Mouse (Mus musculus) cerebellum, adult 9-10 months (tissue): ENCODE results near the gene Clec3b.

Experiments used
- DNase-seq: peaks from one replicate; pipeline ENCODE4 v3.0.0; 2022

Gene Clec3b

DNA sequence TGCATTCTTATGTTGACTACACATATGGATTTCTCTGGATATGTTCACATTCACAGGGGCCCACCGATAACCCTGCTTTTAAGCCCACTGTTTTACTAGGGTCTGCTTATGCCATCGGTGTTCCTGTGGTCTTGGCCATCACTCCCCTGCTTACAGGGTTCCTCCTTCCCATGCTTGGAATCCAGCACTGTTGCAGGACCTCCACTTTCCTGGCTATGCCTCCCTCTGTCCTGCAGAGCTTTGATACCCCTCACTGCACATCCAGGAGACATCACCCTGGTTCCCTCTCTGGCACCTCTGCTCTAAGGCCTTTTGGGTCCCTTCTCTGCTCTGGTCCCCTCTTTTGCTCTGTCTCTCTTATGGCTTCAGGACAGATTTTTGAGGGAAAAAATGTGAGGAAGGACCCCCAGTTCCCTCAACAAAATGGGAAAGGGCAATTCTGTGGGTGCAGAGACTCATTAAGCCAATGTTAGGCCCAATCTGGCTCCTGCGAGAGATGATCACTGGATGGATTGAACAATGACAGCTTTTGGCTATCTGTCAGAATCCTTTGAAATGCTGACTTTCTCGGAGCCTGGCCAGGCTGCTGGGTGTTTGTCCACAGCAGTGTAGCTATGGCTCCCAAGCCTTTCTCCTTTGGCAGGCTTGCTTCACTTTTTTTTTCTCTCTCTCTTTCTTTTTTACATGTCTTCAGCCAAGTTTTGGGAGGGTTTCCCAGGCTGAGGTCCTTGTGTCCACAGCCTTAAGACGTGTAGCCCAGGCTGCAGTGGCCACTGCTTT is at the start of gene Clec3b:
Gene Clec3b (plus strand): TSS at position 706 of the 780 bp plus-strand sequence.
- DNase-seq: peak; percentile 27

DNA sequence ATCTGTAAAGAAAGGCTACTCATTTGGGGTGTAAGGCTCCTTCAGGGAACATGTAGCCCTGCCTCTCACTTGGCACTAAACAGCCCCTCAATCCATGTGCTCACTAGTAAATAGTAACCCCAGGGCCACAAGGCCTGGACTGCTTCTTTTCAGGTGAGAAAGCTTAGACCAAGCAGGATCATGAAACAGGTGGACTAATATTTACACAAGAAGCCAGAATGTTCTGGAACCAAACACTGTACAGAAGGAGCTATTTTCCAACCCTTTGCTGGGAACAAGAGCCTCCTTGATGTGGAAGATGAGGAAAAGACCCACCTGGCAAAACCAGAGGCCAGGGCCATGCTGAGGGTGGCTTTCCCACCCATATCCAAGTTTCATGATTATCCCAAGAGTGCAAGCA is 47.3 kb upstream of the Clec3b start:
- DNase-seq: no peak

DNA sequence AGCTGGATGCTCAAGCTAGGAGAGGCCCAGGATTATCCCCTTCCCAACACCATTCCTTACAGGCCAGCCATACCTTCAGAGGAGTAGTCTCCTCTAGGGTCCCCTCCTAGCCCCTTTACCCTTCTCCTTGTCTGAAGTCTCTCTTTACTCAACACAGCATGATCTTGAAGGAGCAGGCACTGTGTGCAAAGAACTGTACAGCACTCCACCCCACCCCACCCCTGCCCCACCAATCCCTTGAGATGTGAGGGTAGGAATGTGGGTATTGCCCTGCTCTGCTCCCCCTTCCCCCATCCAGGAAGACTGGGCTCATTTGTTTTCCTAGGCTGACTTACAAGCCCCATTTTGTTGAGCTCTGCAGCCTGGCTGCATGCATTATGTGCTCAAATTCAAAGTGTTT is 46.4 kb upstream of the Clec3b start:
- no peak for DNase-seq

GRCm38 (mm10) chr9:123107186-123107585 is 43.6 kb upstream of the Clec3b start:
- no peak for DNase-seq

- no peak for DNase-seq
Measured at GRCm38 (mm10) chr9:123109188-123109587, 41.6 kb upstream of the Clec3b start.

- no peak for DNase-seq
Measured at GRCm38 (mm10) chr9:123111751-123112221, 39.0 kb upstream of the Clec3b start.

- peak; percentile 88 for DNase-seq
Measured at GRCm38 (mm10) chr9:123112805-123113521, 37.8 kb upstream of the Clec3b start, which contains the start of the genes Zdhhc3 and Exosc7. Gene Zdhhc3, minus strand, starts transcription at chr9:123113205. Gene Exosc7, plus strand, starts transcription at chr9:123113215.

DNA sequence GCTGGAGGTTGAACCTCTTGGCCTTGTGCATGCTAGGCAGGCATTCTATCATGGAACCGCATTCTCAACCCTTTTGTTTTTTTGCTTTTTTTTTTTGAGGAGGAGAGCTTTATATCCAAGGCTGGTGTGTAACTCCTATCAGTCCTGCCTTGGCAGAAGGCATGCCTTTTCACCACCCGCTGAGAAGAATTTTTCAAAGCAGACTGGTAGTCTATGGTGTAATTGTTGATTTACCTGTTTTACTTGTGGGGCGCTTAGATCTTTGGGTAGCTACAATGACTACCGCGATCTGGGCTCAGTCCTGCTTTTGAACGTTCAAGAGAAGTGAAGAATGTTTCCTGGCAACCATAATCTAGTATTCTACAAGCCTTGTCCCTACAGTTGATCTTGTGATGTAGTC is 36.8 kb upstream of the Clec3b start:
- DNase-seq: peak; percentile 16

DNA sequence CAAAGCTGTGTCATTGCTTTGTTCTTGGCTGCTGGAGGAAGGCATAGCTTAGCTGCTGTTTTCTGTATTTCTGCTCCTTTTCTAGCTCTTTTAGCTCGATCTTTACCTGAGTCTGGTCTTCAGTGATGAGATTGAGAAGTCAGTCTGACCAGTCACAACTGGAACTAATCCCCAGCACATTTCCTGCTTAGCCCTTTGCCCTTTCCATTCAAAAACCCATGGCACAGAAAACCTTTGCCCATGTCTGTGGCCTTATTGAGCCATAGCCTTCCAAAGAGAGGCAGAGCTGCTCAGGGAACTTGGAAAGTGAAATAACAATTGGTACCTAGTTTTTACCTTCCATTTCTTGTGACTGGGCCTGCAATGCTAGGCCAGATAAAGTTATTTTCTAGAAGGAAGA is 35.2 kb upstream of the Clec3b start:
- DNase-seq: no peak

DNA sequence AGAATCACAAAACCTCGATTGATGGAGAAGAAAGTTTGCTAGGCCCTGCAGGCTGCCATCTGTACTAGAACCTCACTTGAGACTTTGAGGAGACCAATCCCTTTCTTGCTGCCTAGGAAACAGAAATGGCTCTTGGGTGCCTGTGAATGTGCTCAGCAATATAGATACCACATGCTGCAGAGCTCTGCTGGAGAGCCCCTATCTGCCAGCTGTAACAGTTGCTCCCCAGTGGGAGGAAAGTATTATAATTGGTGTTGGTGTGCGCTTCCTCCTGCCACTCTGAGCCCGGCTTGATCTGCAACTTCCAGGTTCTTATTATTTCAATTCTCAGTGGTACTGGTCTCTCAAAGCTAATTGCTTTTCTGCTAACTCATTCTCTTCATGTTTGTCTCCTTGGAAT is 27.7 kb upstream of the Clec3b start:
- no peak for DNase-seq

DNA sequence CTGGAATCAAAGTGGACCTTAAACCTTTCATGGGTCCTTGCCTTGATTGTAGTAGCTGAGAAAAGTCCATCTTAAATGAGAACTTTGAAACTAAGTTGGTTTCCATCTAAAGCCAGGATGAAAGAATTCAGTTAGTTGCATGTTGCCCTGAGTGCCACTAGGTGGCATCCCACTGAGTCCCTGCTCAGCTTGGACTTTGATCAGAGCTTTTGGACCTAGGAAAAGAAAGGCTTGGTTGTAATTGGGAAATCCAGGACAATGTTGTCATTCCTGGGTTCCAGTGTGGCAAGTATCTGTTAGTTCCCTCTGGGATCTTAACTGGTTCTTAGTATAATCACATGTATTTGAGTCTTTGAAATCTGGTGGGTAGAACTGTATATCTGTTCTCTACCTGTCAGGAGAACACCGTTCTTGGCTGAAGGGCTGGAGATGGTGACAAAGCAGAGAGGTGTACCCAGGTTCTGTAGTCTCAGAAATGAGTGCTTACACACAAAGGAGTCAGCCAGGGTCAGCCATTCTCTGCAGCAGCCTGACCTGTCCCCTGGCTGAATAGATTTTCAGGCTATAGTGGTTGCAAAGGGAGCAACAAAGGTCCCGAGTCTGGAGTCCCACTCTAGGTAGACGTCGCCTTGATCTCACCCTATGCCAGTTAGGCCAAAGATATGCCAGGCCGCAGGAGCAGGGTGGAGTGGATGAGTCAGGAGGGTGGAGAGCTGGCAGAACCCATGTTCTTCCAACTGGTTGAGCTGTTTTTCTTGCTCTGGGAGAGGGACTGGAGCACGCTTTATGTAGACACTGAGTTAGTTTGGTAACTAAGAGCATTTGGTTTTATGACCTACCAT is 27.0 kb upstream of the Clec3b start:
- DNase-seq: no peak

GRCm38 (mm10) chr9:123124413-123124981 is 26.2 kb upstream of the Clec3b start:
- DNase-seq: no peak

DNA sequence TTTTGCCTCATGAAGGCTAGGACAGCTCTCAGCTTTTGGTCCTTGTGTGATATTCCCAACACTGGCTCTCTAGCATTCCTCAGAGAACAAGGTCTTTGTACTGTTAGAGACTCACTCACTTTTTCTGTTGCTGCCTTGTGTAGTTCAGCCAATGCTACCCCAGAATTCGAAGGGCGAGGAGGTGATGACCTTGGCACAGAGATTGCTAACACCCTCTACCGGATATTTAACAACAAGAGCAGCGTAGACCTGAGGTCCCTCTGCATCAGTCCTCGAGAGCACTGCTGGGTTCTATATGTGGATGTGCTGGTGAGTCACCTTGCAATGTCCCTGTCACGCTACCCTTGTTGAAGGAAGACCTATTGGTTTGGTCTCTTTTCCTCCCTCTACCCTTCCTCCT is 23.1 kb upstream of the Clec3b start:
- no peak for DNase-seq

DNA sequence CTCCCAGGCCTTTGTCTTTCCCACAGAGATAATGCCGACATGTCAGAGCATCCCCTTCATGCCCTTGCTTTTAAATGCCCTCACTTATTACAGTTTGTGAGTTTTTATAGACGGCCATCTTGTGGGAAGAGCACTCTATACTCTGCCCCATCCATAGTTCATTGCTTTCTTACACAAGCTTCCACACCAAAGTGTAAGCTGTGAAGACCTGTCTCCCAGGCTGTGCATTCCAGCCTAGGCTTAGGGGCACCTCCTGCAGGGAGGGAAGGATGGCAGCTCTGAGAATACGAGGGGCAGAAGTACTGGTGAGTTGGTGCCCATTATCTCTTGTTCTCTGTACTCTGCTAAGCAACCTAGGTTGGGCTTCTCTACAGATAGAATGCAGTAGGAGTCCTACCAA is 17.8 kb upstream of the Clec3b start:
- DNase-seq: no peak

- no peak for DNase-seq
Measured at GRCm38 (mm10) chr9:123136953-123137682, 13.6 kb upstream of the Clec3b start.

- no peak for DNase-seq
Measured at GRCm38 (mm10) chr9:123138891-123139474, 11.8 kb upstream of the Clec3b start.

GRCm38 (mm10) chr9:123139887-123140614 is 10.7 kb upstream of the Clec3b start:
- no peak for DNase-seq

DNA sequence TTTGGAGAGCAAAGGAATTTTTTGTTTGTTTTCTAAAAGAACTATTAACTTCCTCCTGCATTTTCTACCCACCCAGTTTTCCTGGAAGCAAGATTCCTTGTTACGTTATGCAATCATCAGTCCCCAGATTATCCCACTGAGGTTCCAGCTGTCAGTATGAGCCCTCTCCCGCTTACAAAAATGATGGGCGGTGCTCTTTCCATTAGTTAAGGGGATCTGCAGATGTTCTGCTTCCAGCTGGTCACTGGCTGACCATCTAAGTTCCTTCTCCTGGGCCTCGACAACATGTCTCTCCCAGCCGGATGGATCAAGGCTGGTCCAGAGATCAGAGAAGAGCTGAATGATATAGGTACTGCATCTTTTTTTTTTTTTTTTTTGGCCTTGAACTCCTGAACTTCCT is 2.3 kb upstream of the Clec3b start:
- DNase-seq: no peak

GRCm38 (mm10) chr9:123151561-123151960 is 815 bp downstream of the Clec3b start:
- DNase-seq: no peak

DNA sequence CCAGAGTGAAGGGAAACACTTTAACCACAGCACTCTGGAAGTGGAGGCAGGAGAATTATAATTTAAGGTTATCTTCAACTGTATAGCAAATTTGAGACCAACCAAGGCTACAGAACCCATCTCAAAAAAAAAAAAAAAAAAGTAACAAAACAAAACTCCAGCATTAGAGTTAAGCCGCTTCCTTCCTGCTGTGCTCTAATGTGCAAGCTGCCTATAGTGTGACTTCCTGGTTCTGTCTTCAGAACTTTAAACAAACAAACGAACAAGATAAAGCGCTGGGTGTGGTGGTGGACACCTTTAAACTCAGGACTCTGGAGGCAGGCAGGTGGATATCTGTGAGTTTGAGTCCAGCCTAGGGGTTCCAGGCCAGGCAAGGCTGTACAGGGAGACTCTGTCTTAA is 1.3 kb downstream of the Clec3b start:
- DNase-seq: no peak

- DNase-seq: no peak
Measured at GRCm38 (mm10) chr9:123153121-123153520, 2.4 kb downstream of the Clec3b start.
